Mouse (Mus musculus) frontal cortex, adult (tissue): ENCODE data around the gene Slc12a9.

ENCODE experiments used
- ATAC-seq: cut with Nextera tagmentation; 2 replicates; pipeline ENCODE4 v1.9.2; 2017; ENCODE audit warnings: mild to moderate bottlenecking, moderate library complexity, mixed read lengths; ENCODE audit not compliant: low TSS enrichment

Slc12a9 gene

DNA sequence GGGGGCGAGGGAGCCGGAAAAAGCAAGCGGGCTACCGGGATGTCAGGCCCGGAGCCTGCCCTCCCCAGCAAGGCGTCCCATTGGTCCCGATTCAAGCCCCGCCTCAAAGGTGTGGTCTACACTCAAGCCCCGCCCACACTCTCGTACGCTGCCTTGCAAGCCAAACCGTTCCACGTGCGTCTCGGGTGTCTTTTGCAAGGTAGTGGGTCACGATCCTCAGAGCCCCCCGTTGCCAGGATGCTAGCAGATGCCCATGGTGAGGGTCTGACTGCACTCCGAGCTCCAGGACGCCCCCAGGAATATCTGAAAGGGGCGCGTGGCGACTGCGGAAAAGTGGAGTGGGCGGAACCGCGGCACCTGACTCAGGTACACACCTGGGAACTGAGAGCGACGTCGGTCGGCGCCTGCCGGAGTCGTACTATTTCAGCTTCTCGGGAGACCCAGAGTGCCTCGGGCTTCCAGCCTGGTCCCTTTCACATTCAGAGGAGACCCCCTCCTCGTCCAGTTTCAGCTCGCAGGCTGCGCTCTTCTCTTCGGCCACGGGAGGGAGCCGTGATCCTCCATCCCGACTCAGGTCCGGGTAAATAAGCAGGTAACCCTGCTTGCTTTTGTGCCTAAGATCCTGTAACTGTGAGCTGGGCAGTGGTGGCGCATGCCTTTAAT, at the start of gene Slc12a9:
Slc12a9 (minus strand) TSS at position 86 of the 663 bp plus-strand sequence.
- peak; percentile 83 for ATAC-seq

DNA sequence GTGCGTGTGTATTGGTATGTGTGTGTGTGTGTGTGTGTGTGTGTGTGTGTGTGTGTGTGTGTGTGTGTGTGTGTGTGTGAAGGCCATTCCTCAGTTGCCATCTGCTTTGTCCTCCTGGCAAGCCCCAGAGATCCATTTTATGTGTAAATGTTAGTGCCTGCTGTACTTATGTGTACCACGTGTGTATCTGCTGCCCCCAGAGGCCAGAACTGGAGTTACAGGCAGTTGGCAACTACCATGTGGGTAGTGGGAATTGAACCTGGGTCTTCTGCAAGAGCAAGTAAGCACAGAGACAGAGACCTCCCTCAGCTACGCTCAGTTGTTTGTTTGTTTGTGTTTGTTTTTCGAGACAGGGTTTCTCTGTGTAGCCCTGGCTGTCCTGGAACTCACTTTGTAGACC, 47.8 kb upstream of the Slc12a9 start:
- ATAC-seq = no peak

DNA sequence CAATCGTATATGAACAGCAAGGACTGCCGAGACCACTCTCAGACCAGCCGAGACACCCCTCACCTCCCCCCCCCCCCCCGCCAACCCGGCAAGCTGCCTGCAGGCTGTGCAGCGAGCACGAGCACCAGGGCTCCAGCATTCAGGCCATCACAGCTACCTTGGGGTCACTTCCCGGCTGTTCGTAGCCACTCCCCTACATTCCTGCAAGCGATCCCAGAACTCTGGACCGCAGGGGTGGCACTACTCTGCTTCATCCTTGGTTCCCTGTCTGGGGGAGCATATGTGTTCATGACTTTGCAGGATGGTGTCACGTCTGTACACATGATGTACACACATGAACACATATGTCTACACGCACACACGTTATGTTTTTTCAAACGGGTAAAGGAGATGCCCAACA, 44.2 kb upstream of the Slc12a9 start:
- ATAC-seq = no peak

DNA sequence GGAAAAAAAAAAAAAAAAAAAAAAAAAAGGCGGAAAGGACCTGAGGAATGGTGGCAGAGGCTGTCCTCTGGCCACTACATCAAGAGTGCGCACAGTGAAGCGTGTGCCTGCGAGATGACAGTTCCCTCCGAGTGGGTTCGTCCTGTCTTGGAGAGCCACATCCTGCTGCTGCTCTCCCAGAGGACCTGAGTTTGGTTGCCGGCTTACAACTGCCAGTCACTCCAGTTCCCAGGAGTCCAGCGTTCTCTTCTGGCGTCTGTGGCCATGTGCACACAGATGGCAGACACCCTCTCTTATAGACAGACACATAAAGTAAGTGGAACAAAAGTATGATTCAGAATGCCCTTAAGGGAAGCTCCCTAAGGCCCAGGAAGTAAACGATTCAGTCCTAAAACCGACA, 43.8 kb upstream of the Slc12a9 start:
- ATAC-seq = no peak

DNA sequence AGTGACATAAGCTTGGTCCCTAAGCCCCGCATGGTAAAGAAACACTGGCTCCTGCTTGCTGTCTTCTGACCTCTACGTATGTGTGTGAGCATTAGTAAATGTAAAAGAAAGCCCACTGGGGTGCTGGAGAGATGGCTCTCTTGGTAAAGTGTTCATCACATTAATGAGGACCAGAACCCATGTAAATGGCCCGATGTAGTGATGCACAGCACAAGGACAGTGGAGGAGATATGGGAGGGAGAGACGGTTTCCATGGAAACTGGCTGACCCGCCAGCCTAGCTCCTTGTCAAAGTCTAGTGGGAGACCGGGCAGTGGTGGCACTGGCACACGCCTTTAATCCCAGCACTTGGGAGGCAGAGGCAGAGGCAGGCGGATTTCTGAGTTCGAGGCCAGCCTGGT, 43.3 kb upstream of the Slc12a9 start:
- ATAC-seq = no peak

DNA sequence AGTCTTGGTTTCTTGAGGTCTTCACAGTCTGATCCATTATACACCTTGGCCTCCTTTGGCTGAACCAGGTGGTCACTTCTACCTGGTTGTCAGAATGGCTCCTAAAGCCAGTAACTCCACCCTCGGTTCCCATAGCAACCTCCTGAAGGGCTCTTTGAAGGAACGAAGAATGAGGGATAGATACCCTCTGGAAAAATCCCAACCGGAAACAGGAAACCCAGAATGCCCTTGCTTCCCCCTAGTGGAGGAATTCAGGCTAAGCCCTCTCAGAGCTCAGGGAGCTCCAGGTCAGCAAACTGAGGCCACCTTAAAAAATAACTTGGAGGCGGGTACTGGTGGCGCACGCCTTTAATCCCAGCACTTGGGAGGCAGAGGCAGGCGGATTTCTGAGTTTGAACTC, 42.8 kb upstream of the Slc12a9 start:
- no peak for ATAC-seq

DNA sequence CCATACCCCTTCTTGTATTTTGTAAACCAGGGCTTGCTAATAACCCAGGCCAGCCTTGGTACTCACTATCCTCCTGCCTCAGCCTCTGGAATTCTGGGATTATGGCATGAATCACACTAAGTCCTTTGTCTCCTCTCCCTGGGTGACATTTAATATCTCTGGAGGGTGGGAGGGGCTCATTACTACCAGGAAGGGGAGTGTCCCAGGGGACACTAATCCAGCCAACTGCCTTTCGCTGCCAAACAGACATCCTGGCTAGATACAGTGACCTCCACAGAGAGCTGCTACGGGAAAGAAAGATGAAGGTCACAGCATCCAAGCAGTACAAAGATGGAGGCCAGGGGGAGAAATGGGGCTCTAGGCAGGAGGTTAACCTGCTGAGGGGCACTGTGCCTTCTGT, 42.2 kb upstream of the Slc12a9 start:
- no peak for ATAC-seq

DNA sequence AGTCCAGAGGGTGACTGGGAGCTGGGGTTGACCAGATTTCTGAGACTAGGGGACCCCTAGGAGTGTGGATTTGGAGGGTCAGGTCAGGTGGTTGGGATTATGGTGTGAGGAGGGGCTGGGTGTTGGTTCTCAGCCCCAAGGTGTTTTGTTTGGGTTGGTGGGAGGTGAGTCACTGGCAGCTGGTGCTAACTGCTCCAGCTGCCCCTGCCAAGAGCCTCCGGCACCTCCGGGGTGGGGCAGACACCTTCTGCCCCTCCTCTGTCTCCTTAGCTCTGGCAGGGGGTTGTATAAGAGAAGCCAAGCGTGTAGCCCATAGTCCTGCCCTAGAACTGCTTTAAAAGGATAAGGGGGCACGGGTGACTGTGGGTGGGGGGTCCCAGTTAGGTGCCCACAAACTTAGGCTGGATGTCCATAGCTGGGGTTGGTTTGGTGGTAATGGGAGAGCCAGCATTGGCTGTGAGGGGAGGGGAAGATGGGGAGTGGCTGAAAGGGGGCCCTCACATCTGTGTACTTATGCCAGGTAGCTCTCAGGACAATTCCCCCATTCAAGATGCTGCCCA, 41.2 kb upstream of the Slc12a9 start:
- no peak for ATAC-seq

DNA sequence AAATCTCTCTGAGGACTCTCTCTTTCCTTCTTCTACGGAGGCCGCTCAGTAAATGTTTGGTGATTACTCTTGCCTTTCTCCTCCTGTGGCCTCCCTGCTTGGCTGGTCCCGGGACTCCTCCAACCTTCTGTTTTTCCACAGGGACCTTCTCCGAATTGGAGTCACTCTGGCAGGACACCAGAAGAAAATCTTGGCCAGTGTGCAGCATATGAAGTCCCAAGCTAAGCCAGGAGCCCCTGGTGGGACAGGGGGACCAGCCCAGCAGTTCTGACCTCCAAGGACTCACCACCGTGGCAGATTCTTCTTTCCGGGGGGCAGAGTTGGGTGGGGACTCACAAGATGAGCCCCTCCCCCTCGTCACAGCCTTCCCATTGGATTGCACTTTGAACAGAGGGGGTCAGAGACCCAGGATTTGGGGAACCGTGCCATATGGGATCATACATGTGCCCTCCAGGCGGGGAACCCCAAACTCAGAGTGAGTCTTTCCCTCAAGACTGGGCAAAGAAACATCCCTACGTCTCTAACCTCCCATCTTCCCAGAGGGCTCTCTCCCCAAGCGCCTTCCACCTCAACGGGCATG, 40.1 kb upstream of the Slc12a9 start:
- no peak for ATAC-seq

DNA sequence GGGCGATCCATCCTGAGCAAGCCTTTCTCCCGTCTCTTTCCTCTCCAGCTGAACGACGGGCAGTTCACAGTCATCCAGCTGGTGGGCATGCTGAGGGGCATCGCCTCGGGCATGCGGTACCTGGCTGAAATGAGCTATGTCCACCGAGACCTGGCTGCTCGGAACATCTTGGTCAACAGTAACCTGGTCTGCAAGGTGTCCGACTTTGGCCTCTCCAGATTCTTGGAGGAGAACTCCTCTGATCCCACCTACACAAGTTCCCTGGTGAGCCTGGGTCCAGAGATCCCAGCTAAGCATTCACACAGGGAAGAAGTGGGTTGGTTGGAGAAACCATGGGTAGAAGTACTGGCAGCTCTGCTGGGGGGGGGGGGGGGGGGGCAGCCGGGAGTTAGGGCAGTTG, 36.3 kb upstream of the Slc12a9 start:
- no peak for ATAC-seq

DNA sequence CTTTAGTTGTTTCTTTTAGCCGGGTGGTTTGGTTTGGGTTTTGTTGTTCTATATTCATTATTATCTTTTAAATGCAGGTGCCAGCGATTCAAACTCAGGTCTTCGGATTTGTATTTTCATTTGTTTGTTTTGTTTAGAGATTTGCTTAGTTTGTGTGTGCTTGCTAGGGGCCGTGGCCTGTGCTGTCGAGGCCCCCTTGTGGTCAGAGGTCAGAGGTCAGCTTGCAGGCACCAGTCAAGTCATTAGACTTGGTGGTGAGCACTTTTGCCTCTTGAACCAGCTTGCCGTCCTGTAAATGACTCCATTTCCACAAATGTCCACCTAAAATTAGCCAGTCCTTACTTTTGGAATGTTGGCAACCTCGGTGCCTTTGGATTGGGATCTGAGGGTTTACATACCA, 25.0 kb upstream of the Slc12a9 start:
- ATAC-seq = no peak

DNA sequence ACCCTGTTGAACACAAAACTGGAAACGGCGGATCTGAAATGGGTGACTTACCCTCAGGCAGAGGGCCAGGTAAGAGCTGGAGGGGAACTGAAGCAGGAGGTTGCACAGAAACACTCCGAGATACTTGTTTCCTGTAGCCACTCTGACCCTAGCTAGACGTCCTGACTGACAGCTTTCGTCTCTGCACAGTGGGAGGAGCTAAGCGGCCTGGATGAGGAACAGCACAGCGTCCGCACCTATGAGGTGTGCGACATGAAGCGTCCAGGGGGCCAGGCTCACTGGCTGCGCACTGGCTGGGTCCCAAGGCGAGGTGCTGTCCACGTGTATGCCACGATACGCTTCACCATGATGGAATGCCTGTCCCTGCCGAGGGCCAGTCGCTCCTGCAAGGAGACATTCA, 20.7 kb upstream of the Slc12a9 start:
- ATAC-seq = no peak

DNA sequence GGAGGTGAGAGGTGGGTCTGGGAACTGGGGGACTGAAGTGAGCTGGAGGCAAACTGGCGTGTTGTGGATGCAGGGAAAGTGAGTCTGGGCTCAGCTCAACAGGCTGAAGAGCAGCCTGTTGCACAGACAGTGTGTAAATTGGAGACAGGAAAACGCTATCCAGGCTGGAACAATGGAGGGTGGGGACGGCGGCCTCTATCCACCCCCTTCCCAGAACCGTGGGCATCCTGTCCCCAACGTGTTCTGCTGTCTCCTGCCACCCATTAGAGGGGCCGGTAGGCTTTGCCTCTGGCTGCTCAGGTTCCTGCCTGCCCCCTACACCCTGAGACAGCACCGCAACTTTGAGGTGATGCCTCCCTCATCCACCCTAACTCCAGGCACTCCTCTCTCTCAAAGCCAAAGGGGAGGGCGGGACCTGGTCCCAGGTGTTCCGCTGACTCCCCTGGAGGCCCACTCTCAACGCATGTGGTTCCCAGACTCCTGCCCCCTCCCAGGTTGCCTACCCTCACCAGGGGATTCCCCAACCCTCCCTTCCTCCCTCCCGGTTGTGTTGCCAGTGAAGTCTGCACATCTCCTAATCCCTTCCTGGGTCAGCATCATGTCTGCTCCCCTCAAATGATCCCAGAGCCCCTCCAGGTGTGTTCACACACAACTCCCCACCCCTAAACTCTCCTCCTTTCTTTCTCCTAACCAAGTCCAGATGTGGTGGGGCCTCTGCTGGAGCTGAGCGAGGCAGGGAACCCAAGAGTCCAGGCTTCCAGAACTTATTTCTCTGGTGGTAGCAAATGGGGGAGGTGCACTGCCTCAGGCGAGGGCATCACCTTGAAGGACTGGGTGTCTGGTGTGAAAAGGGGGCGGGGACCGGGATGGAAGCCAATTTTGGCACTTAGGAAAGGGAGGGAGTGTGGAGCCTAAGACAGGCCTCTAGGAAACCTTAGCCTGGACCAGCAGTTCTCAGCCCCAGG, 18.9 kb upstream of the Slc12a9 start:
- ATAC-seq = no peak

DNA sequence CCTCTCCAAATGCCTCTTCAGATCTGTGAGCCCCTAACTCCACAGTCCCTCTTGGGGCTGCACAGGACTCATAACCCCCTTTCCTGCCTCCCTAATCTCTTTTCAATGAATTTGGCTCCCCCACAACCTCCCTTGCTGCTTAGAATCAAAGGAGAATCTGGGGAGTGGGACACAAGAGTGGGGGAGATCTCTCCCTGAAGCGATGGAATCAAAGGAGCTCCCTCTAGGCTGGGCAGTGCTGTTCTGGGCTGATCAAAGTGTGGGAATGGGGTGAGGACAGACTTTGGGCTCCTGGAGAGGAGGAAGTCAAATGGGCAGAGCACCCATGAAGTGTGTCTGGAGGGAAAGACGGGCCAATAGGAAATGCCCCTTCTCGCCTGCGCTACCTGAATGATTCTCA, 18.0 kb upstream of the Slc12a9 start:
- ATAC-seq = no peak

DNA sequence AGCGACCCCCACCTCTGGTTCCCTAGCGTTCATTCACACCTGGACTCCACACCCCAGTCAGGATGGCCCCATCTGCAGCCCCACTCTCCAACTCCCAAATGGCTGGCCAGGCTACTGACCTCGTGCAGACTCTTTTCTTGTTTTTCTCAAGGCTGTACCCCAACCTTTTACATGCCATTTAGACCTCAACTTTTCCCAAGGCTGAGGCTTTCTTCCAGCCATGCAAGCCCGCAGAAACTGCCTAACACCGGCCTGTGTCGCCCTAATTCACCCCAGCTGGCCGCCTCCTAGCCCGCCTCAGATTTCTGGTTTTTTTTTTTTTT, 17.6 kb upstream of the Slc12a9 start:
- ATAC-seq = no peak

DNA sequence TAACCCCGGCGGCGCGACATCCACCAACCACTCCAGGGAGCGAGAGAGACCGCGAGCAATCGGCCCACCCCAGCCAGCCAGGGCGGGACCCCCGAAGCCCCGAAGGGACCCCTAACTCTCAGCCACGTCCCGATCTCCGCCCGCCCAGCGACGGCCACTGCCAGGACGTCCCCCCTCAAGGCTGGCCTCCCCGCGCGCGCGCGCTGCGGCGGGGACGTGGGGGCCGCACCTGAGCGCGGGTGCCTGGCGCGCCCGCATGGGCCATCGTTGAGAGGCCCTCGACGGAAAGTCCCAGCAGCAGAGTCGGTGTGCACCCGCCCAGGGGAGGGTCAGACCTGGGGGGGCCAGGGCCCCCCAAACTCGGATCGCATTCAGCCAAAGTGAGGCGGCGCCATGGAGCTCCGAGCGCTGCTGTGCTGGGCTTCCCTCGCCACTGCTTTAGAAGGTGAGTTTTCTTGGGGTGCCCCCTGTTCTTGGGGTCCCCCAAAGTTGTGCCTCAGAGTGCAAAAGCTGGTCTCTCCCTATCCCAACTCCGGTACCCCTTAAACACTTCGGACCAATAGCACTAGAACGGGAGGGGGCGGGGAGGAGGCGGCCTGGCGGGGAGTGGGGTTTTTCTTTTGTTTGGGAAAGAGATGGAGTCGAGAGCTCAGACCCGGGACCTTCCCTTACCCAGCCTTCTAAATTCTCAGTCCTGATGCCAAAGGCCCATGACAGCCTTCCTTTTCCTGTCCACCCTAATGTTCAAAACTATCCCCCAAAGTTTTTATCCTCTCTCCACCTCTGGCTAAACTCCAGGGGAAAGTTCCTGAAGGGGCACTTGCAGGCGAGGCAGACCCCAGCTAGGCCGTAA, 17.0 kb upstream of the Slc12a9 start:
- no peak for ATAC-seq

DNA sequence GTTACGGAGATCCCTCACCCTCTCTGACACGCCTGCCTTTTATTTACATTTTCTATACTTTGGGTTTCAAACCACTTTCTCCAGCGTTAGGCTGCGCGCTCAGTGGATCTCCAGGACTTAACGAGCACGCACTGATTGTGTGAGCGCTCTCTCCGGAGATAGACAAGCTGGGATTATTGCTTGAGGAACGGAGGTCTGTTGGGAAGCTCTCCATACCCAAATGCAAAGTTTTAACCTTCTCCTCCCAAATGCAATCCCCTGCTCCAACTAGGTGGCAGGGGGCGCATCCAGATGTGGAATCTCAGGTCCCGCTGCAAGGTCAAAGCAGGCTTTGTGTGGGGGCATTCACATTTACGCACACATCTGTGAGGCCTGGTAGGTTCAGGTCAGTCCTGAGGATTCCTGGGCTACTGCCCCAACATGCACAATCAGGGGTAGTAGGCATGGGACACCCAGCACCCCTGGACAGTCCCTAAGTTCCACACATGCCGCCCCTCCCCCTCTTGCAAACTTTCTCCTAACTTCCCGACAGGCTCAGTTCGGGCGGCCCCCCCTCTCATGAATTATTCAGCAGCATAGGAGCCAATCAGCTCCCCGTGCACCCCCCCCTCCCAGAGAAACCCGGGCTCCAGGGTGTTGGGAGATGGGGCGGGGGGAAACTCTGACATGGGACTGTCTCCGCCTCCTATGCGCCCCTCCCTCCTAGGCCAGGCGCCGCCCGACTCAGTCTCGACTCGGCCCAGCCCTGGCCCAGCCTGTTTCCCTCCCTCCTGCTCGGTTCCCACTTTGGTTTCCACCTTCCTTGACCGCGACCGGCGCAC, 16.2 kb upstream of the Slc12a9 start, which contains the start of gene Ephb4:
Ephb4 (plus strand) TSS at position 726 of the 821 bp plus-strand sequence.
- peak; percentile 52; the same call in 1 of the 2 replicates for ATAC-seq

DNA sequence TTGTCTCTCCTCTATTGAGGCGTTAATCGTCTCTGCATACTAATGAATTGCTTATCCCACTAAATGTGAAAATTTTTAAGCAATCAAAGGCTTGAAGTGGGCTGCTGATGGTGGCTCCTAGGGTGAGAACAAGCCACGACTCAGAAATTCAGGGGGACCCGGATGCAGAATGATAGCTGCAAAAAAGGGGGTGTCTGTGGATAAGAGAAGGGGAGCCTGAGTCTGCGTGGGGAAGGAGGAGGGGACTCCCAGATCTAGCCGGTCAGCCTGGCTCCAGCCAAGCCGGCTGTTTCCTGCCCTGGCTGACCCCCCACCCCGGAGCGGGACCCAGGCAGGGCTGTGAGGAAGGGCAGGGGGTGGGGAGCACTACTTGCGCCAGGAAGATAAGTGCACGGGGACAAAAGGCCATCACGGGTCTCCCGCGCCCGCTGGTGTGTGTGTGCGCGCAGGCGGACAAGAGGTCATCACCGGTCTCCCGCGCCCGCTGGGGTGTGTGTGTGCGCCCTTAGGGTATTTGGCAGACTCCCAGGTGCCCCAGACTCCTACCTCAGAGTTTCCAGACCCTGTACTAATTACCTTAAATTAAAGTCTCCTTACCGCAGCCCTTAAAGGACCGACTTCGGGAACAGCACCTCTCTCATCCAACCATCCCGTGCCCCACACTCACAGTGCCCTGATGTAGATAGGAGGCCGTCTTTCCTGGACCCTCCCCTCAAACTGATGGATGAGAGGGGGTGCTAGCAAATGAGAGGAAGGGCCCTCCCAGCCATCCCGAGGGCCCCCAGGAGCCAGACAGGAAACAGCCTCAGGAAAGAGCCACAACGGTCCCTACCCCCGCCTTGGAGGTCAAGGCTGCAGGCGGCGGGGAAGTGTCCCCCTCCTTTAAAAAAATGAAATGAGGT, 15.3 kb upstream of the Slc12a9 start:
- ATAC-seq = no peak

DNA sequence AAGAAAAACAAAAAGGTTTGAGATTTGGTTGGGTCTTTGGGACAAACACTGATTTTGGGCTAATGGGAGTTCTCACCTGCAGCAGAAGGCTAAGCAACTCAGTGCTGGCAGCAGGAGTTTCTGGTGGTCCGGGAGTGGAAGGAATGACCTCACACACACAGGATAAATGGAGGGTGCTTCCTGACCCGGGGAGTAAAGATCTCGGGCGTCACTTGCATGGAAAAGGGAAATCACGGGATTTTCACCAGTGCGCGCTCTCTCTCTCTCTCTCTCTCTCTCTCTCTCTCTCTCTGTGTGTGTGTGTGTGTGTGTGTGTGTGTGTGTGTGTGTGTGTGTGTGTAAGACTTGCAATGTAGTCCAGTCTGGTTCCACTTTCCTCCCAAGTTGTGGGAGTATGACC, 14.5 kb upstream of the Slc12a9 start:
- ATAC-seq = no peak

DNA sequence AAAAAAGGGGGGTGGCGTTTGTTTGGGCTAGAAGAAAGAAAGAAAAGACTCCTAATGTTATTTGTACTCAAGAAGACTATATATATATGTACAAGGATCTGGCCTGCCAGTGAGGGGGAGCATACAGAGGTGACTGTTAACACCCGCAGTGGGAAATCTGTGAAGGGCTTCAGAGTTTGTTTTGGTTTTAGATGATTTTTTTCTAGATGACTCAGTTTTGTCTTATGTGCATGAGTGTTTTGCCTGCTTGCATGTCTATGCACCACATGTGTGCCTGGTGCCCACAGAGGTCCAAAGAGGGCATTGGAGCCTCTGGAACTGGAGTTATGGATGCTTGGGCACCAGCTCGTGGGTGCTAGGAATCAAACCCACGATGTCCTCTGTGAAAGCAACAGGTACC, 13.6 kb upstream of the Slc12a9 start:
- ATAC-seq = no peak
